Mouse (Mus musculus): ENCODE results near the gene Gm17364. TPM values are rescaled to one million over a fixed set of nuclear protein-coding genes. Genes with fewer than 3 reads are reported as not detected.

The Gm17364 gene
- total and polyA plus RNA-seq, 3 experiments: not detected

- no peak for TF ChIP-seq MXI1 (IDR thresholded peaks at IDR 0.05; ENCODE audit: low read depth, low read length)
- TF ChIP-seq EP300 (IDR thresholded peaks at IDR 0.05; ENCODE audit: low read depth in 1 of 2, low read length in 2 of 2): no peak
- no peak for TF ChIP-seq NELFE (IDR thresholded peaks at IDR 0.05; ENCODE audit: low read depth, low read length)
- TF ChIP-seq HCFC1 (IDR thresholded peaks at IDR 0.05; ENCODE audit: low read depth, low read length): no peak
- TF ChIP-seq CTCF (IDR thresholded peaks at IDR 0.05 in 2 of 3, conservative IDR thresholded peaks at IDR 0.05 in 1 of 3; ENCODE audit: control insufficient read depth in 1 of 3, insufficient read depth in 1 of 3, low read depth in 2 of 3, low read length in 3 of 3, poor library complexity in 1 of 3, severe bottlenecking in 1 of 3): peak; percentile 21 to 85 (median 49); a peak in 4 of 6 replicates
Measured at GRCm38 (mm10) chr13:41283256-41283655, 9.5 kb upstream of the Gm17364 start (continued).

GRCm38 (mm10) chr13:41280696-41281095 is 6.9 kb upstream of the Gm17364 start:
- Histone ChIP-seq H3K9ac (ENCODE audit: control insufficient read depth, low read depth, low read length, poor library complexity, severe bottlenecking) (no peak overlapping the region), H3K9me3 (replicated peaks; ENCODE audit: insufficient read depth, low read length) (no peaks in the 10 kb centered on the region), H3K36me3 (ENCODE audit: control insufficient read depth in 1 of 2, insufficient read depth in 2 of 2, low read length in 2 of 2) (no peaks in the 10 kb centered on the region), H3K4me1 (ENCODE audit: control insufficient read depth in 1 of 2, insufficient read depth in 2 of 2, low read length in 2 of 2) (no peaks in the 10 kb centered on the region), H3K4me3 (ENCODE audit: control insufficient read depth in 1 of 2, insufficient read depth in 1 of 2, low read depth in 2 of 2, low read length in 2 of 2) (no peak overlapping the region), H3K79me2 (ENCODE audit: control insufficient read depth, insufficient read depth, low read length, poor library complexity) (no peaks in the 10 kb centered on the region), H3K27ac (ENCODE audit: control insufficient read depth, low read depth, low read length) (no peak overlapping the region), H3K27me3 (ENCODE audit: control insufficient read depth in 1 of 2, insufficient read depth in 2 of 2, low read length in 2 of 2) (no peaks in the 10 kb centered on the region)
- DNase-seq (ENCODE audit: low read depth, low spot score): no peak
- TF ChIP-seq CTCF (IDR thresholded peaks at IDR 0.05 in 2 of 3, conservative IDR thresholded peaks at IDR 0.05 in 1 of 3; ENCODE audit: control insufficient read depth in 1 of 3, insufficient read depth in 1 of 3, low read depth in 2 of 3, low read length in 3 of 3, poor library complexity in 1 of 3, severe bottlenecking in 1 of 3) (no peak), CHD1 (IDR thresholded peaks at IDR 0.05; ENCODE audit: low read depth, low read length) (no peak), MYB (IDR thresholded peaks at IDR 0.05; ENCODE audit: low read depth, low read length) (no peak), SIN3A (IDR thresholded peaks at IDR 0.05; ENCODE audit: low read length) (no peak), MAX (IDR thresholded peaks at IDR 0.05; ENCODE audit: low read length) (no peak), ZMIZ1 (IDR thresholded peaks at IDR 0.05; ENCODE audit: low read depth, low read length) (no peak), CHD2 (IDR thresholded peaks at IDR 0.05; ENCODE audit: low read length) (no peak), RCOR1 (IDR thresholded peaks at IDR 0.05; ENCODE audit: low read depth, low read length) (no peak), HCFC1 (IDR thresholded peaks at IDR 0.05; ENCODE audit: low read depth, low read length) (no peak), ZKSCAN1 (IDR thresholded peaks at IDR 0.05; ENCODE audit: low read depth, low read length) (no peak), MXI1 (IDR thresholded peaks at IDR 0.05; ENCODE audit: low read depth, low read length) (no peak), TCF12 (IDR thresholded peaks at IDR 0.05; ENCODE audit: low read depth, low read length) (no peak), JUND (IDR thresholded peaks at IDR 0.05; ENCODE audit: low read depth, low read length) (no peak)

- H3K79me2 ChIP-seq (ENCODE audit: control insufficient read depth, insufficient read depth, low read length, poor library complexity): peaks cover 7% of the 10 kb centered on the region; the same call in 1 of the 2 replicates
- H3K4me1 ChIP-seq (ENCODE audit: control insufficient read depth in 1 of 2, insufficient read depth in 2 of 2, low read length in 2 of 2): no peaks in the 10 kb centered on the region
- TF ChIP-seq NRF1 (IDR thresholded peaks at IDR 0.05; ENCODE audit: insufficient read depth, low read depth, low read length, poor library complexity, severe bottlenecking): no peak
- no peak for TF ChIP-seq POLR2AphosphoS5 (IDR thresholded peaks at IDR 0.05; ENCODE audit: borderline replicate concordance, low read depth, low read length)
- no peak for TF ChIP-seq TAL1 (IDR thresholded peaks at IDR 0.05; ENCODE audit: low read length)
- no peak for TF ChIP-seq ZNF384 (IDR thresholded peaks at IDR 0.05; ENCODE audit: low read depth, low read length)
- TF ChIP-seq E2F4 (IDR thresholded peaks at IDR 0.05; ENCODE audit: borderline replicate concordance, low read depth, low read length): no peak
- no peak for TF ChIP-seq JUND (IDR thresholded peaks at IDR 0.05; ENCODE audit: low read depth, low read length)
- no peak for TF ChIP-seq MAZ (IDR thresholded peaks at IDR 0.05; ENCODE audit: low read depth, low read length)
- no peak for TF ChIP-seq TCF12 (IDR thresholded peaks at IDR 0.05; ENCODE audit: low read depth, low read length)
- no peak for TF ChIP-seq MYB (IDR thresholded peaks at IDR 0.05; ENCODE audit: low read depth, low read length)
- no peak for TF ChIP-seq MEF2A (IDR thresholded peaks at IDR 0.05; ENCODE audit: extremely low read depth, insufficient replicate concordance, low read depth, low read length, poor library complexity, severe bottlenecking)
- no peak for TF ChIP-seq CHD2 (IDR thresholded peaks at IDR 0.05; ENCODE audit: low read length)
- no peak for TF ChIP-seq ELF1 (IDR thresholded peaks at IDR 0.05; ENCODE audit: low read depth, low read length)
- TF ChIP-seq SIN3A (IDR thresholded peaks at IDR 0.05; ENCODE audit: low read length): no peak
- TF ChIP-seq RCOR1 (IDR thresholded peaks at IDR 0.05; ENCODE audit: low read depth, low read length): no peak
- no peak for TF ChIP-seq UBTF (IDR thresholded peaks at IDR 0.05; ENCODE audit: borderline replicate concordance, insufficient read depth, low read depth, low read length)
- H3K27ac ChIP-seq (ENCODE audit: control insufficient read depth, low read depth, low read length): no peak overlapping the region
- H3K4me3 ChIP-seq (ENCODE audit: control insufficient read depth in 1 of 2, insufficient read depth in 1 of 2, low read depth in 2 of 2, low read length in 2 of 2): no peak overlapping the region
- DNase-seq (ENCODE audit: low read depth, low spot score): no peak
- H3K27me3 ChIP-seq (ENCODE audit: control insufficient read depth in 1 of 2, insufficient read depth in 2 of 2, low read length in 2 of 2): no peaks in the 10 kb centered on the region
- no peaks in the 10 kb centered on the region; a peak in 2 of 4 replicates for H3K36me3 ChIP-seq (ENCODE audit: control insufficient read depth in 1 of 2, insufficient read depth in 2 of 2, low read length in 2 of 2)
- H3K9ac ChIP-seq (ENCODE audit: control insufficient read depth, low read depth, low read length, poor library complexity, severe bottlenecking): no peak overlapping the region
- no peaks in the 10 kb centered on the region for H3K9me3 ChIP-seq (replicated peaks; ENCODE audit: insufficient read depth, low read length)
Measured at GRCm38 (mm10) chr13:41267827-41268408, 5.9 kb downstream of the Gm17364 start.
